Mouse (Mus musculus) midbrain, postnatal 0 days (tissue): ENCODE measurements around the gene Zfp653. TPM values are rescaled to one million over a fixed set of nuclear protein-coding genes. Genes with fewer than 3 reads are reported as not detected.
A peak's percentile ranks its signal among the peaks of the same experiment; 100 is the strongest.

Source experiments
- ATAC-seq: fragments of 200-750 bp; cut with Nextera tagmentation; 2 replicates; pipeline ENCODE4 v1.8.0; 2017; ENCODE audit warnings: moderate number of reproducible peaks, mild to moderate bottlenecking, moderate TSS enrichment, moderate library complexity; ENCODE audit not compliant: low FRiP score
- DNase-seq: peaks from one replicate; pipeline ENCODE4 v3.0.0-alpha.2; 2015; ENCODE audit warnings: low spot score
- H3K27ac ChIP-seq: fragments of 300-500 bp; sonication (generic); 2 replicates; pipeline ENCODE4 v1.5.1; 2014; ENCODE audit warnings: low read depth, mild to moderate bottlenecking, low read length, mixed read lengths
- H3K27me3 ChIP-seq: fragments of 300-500 bp; sonication (generic); 2 replicates; pipeline ENCODE4 v1.6.1; 2014; ENCODE audit warnings: low read length, control low read depth, mixed read lengths; ENCODE audit not compliant: insufficient read depth
- H3K36me3 ChIP-seq: fragments of 300-500 bp; sonication (generic); 2 replicates; pipeline ENCODE4 v1.6.1; 2014; ENCODE audit warnings: low read length, control low read depth, mixed read lengths; ENCODE audit not compliant: insufficient read depth
- H3K4me1 ChIP-seq: fragments of 300-500 bp; sonication (generic); 2 replicates; pipeline ENCODE4 v1.6.1; 2014; ENCODE audit warnings: mild to moderate bottlenecking, control low read depth, antibody characterized with exemption, low read length, mixed read lengths; ENCODE audit not compliant: insufficient read depth
- H3K4me2 ChIP-seq: fragments of 300-500 bp; sonication (generic); 2 replicates; pipeline ENCODE4 v1.6.1; 2014; ENCODE audit warnings: low read depth, mild to moderate bottlenecking, low read length, mixed read lengths; ENCODE audit not compliant: poor library complexity, severe bottlenecking
- H3K4me3 ChIP-seq: fragments of 300-500 bp; sonication (generic); 2 replicates; pipeline ENCODE4 v1.5.1; 2014; ENCODE audit warnings: low read depth, mild to moderate bottlenecking, low read length, moderate library complexity
- H3K9ac ChIP-seq: fragments of 300-500 bp; sonication (generic); replicated peaks from 2 replicates; pipeline ENCODE4 v1.6.1; 2014; ENCODE audit warnings: mild to moderate bottlenecking, low read length, moderate library complexity, mixed read lengths; ENCODE audit not compliant: poor library complexity, severe bottlenecking
- H3K9me3 ChIP-seq: fragments of 300-500 bp; sonication (generic); 2 replicates; pipeline ENCODE4 v1.6.1; 2016; ENCODE audit warnings: low read length, control low read depth
- CTCF ChIP-seq: IDR thresholded peaks from 2 replicates; pipeline ENCODE4 v1.5.1; 2016; ENCODE audit warnings: antibody characterized with exemption, mild to moderate bottlenecking
- WGBS: fragments of 180-500 bp; shearing (Covaris S2); extraction: QIAGEN DNeasy Blood & Tissue Kit; methylation state at CpG from one replicate; pipeline ENCODE4 v1.1.7; 2014; 5-methylcytosine and 5-hydroxymethylcytosine counted together
- polyA plus RNA-seq: library from polyadenylated mRNA; unstranded; fragments of >200 nt; fragmentation: Nextera tagmentation; extraction: Ambion mirVana; gene quantifications from 2 replicates; pipeline ENCODE4 v1.2.1, GENCODE M21; 2015
- total RNA-seq: library from RNA; depleted of rRNA; stranded (reverse); fragments of >200 nt; gene quantifications from 2 replicates; pipeline ENCODE4 v1.2.3, GENCODE M21; 2014

Gene Zfp653
- total and polyA plus RNA-seq, 2 experiments from 2014 or later = 15.1 to 30.0 TPM

DNA sequence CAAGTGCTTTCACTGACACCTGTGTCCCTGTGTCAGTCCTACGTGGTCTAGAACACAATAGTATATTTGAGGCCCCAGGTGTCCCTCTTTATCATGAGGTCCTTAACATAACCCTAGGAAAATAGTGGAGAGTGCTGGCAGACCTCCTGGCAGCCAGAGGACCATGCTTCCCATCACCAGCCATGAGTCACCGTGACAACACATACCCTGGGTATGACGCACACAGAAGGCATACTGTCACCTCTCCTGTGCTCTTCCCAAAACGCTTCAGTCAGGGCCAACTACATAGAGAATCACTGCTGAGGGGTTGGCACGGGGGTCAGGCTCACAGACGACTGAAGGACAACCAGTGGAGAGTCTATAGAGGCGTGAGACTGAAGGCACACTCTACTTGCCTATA lies 18.8 kb upstream of the Zfp653 start:
- no peaks in the 10 kb centered on the region for H3K9me3 ChIP-seq
- H3K36me3 ChIP-seq = no peaks in the 10 kb centered on the region
- no peak overlapping the region for H3K27ac ChIP-seq
- no peak for ATAC-seq
- 79% methylated on average over 7 of the region's 7 CpGs for WGBS
- no peak for TF ChIP-seq CTCF
- no peak for DNase-seq
- H3K4me3 ChIP-seq = no peak overlapping the region
- no peak overlapping the region for H3K9ac ChIP-seq
- no peak overlapping the region for H3K4me2 ChIP-seq
- 0 out of 2 replicates have a peak, but pooled peaks cover 4% of the 10 kb centered on the region for H3K4me1 ChIP-seq
- H3K27me3 ChIP-seq = no peaks in the 10 kb centered on the region

DNA sequence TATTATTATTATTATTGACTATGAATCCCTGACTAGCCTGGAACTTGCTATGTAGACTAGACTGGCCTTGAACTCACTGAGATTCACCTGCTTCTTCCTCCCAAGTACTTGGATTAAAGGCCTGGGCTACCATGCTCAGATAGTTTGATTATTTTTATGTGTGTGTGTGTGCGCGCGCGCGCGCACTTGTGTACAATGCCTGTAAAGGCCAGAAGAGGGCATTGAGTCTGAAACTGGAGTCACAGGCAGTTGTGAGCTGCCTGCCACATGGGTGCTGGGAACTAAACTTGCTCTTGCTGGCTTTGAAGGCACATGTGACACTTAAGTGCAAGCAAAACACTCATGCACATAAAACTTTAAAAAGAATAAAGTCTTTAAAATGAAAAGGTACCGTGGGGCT lies 18.1 kb upstream of the Zfp653 start:
- no peak overlapping the region for H3K4me2 ChIP-seq
- peak; percentile 2; the same call in 1 of the 2 replicates for TF ChIP-seq CTCF
- no peak for ATAC-seq
- 96% methylated on average over 7 of the region's 7 CpGs for WGBS
- 0 out of 2 replicates have a peak, but pooled peaks cover 4% of the 10 kb centered on the region for H3K4me1 ChIP-seq
- H3K9ac ChIP-seq = no peak overlapping the region
- no peaks in the 10 kb centered on the region for H3K9me3 ChIP-seq
- no peaks in the 10 kb centered on the region for H3K27me3 ChIP-seq
- H3K4me3 ChIP-seq = no peak overlapping the region
- no peak for DNase-seq
- H3K27ac ChIP-seq = no peak overlapping the region
- no peaks in the 10 kb centered on the region for H3K36me3 ChIP-seq

- DNase-seq (no peak), ATAC-seq (no peak)
- H3K4me2 ChIP-seq = no peak overlapping the region
- H3K9me3 ChIP-seq = no peaks in the 10 kb centered on the region
- 0 out of 2 replicates have a peak, but pooled peaks cover 4% of the 10 kb centered on the region for H3K4me1 ChIP-seq
- 81% methylated on average over 2 of the region's 2 CpGs for WGBS
- no peak for TF ChIP-seq CTCF
- H3K9ac ChIP-seq = no peak overlapping the region
- no peak overlapping the region for H3K27ac ChIP-seq
- H3K27me3 ChIP-seq = no peaks in the 10 kb centered on the region
- H3K36me3 ChIP-seq = no peaks in the 10 kb centered on the region
- no peak overlapping the region for H3K4me3 ChIP-seq
These were observed 15.9 kb upstream of the Zfp653 start for GRCm38 (mm10) chr9:22087034-22087618.

DNA sequence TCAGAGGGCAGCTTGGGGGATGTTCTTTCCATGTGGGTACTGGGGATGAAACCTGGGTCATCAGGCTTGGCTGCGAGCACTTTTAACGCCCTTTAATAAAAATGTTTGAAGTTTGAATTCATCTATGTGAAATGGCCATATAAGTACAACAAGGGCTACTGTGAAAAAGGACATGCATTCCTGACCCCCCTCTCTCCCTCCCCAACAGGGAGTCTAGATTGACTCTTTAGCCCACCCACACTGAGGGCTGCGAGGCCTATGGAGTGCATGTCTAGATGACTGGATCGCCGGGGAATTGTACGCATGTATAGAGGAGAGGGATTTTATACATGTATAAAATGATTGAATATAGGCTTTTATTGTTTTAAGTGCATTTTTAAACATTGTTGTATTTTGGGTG lies 14.8 kb upstream of the Zfp653 start:
- H3K36me3 ChIP-seq = no peaks in the 10 kb centered on the region
- no peak for DNase-seq
- TF ChIP-seq CTCF = no peak
- 0 out of 2 replicates have a peak, but pooled peaks cover 4% of the 10 kb centered on the region for H3K4me1 ChIP-seq
- peak overlapping the region; percentile 71; the same call in 1 of the 2 replicates for H3K9ac ChIP-seq
- 72% methylated on average over 6 of the region's 6 CpGs for WGBS
- H3K27ac ChIP-seq = peak overlapping the region; percentile 76
- ATAC-seq = no peak
- H3K9me3 ChIP-seq = no peaks in the 10 kb centered on the region
- H3K4me3 ChIP-seq = peak overlapping the region; percentile 65
- H3K4me2 ChIP-seq = peak overlapping the region; percentile 75
- H3K27me3 ChIP-seq = no peaks in the 10 kb centered on the region

GRCm38 (mm10) chr9:22085022-22085834 lies 14.1 kb upstream of the Zfp653 start, which contains the start of gene Ecsit:
TSS of gene Ecsit (minus strand) at chr9:22085438.
- H3K4me1 ChIP-seq = 0 out of 2 replicates have a peak, but pooled peaks cover 4% of the 10 kb centered on the region
- ATAC-seq (peak; percentile 97), DNase-seq (peak; percentile 97)
- H3K27ac ChIP-seq = peak within 1 kb of the TSS; percentile 76
- no peak for TF ChIP-seq CTCF
- WGBS = under 1% methylated on average over 48 of the region's 48 CpGs
- peak within 1 kb of the TSS; percentile 65 for H3K4me3 ChIP-seq
- no peaks in the 10 kb centered on the region for H3K27me3 ChIP-seq
- H3K9me3 ChIP-seq = no peaks in the 10 kb centered on the region
- no peaks in the 10 kb centered on the region for H3K36me3 ChIP-seq
- H3K9ac ChIP-seq = peak within 1 kb of the TSS; percentile 71
- peak within 1 kb of the TSS; percentile 75 for H3K4me2 ChIP-seq

DNA sequence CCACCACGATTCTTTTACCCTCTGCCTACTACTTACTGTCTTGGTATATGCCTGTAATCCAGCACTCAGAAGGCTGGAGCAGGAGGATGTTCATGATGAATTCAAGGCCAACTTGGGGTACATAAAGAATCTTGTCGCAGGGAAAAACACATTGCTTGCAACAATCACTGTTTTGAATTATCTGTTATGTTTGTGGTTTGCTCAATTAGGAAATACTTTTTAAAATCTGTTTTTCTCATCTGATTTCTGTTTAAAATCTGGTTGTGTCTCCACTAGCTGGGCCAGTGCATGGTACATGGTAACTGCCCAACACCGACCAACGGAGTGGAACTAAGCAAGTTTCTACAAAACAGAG lies 13.5 kb upstream of the Zfp653 start:
- ATAC-seq (no peak), DNase-seq (no peak)
- no peaks in the 10 kb centered on the region for H3K27me3 ChIP-seq
- peak overlapping the region; percentile 65 for H3K4me3 ChIP-seq
- peak overlapping the region; percentile 71 for H3K9ac ChIP-seq
- H3K4me1 ChIP-seq = 0 out of 2 replicates have a peak, but pooled peaks cover 4% of the 10 kb centered on the region
- H3K27ac ChIP-seq = peak overlapping the region; percentile 76; the same call in 1 of the 2 replicates
- no peaks in the 10 kb centered on the region for H3K9me3 ChIP-seq
- WGBS = 32% methylated on average over 4 of the region's 4 CpGs
- no peaks in the 10 kb centered on the region for H3K36me3 ChIP-seq
- H3K4me2 ChIP-seq = peak overlapping the region; percentile 67
- TF ChIP-seq CTCF = no peak
